29 mouse cellular contexts compared by ENCODE assay signal in genomic region chr10:21259649-21260048, GRCm38 (mm10). TPM values are rescaled to one million over a fixed set of nuclear protein-coding genes. Genes with fewer than 3 reads are reported as not detected.
DNase-seq lines count a peak whose midpoint lies in the region; ATAC-seq lines count a peak whose summit lies in the region.
"Had no signal": no experiment of that assay in that cellular context is flagged by ENCODE, and none has a peak within 500 bp of the region (broad histone marks: within the 10 kb centered on the region; RNA-seq: fewer than 3 reads in every experiment).

No protein-coding gene starts in this region.

- no peaks in the 10 kb centered on the region for H3K27me3 ChIP-seq in liver, embryonic 11.5 days (replicated peaks; ENCODE audit: control insufficient read depth, insufficient read depth, low read length)
- no peaks in the 10 kb centered on the region for H3K27me3 ChIP-seq in liver, embryonic 16.5 days (ENCODE audit: control insufficient read depth, insufficient read depth, low read depth, low read length)
- H3K27me3 ChIP-seq: embryonic facial prominence, embryonic 12.5 days; forebrain, embryonic 12.5 days; heart, embryonic 12.5 days; neural tube, embryonic 12.5 days had no signal

- peaks cover 9% of the 10 kb centered on the region; the same call in 1 of the 2 replicates for H3K4me1 ChIP-seq in liver, embryonic 11.5 days (replicated peaks; ENCODE audit: control insufficient read depth, insufficient read depth, low read length)
- H3K4me1 ChIP-seq in liver, embryonic 16.5 days (ENCODE audit: control insufficient read depth, low read depth, low read length) = peaks cover 29% of the 10 kb centered on the region
- H3K4me1 ChIP-seq: embryonic facial prominence, embryonic 12.5 days; forebrain, embryonic 12.5 days; heart, embryonic 12.5 days; neural tube, embryonic 12.5 days had no signal

- 0 out of 2 replicates have a peak overlapping the region, but pooled peaks have one; percentile 34 for H3K9ac ChIP-seq in liver, embryonic 11.5 days (ENCODE audit: low read depth, low read length)
- no peak overlapping the region for H3K9ac ChIP-seq in liver, embryonic 16.5 days (ENCODE audit: low read depth, low read length)
- H3K9ac ChIP-seq: embryonic facial prominence, embryonic 12.5 days; forebrain, embryonic 12.5 days; forebrain, postnatal 0 days; heart, embryonic 12.5 days; hindbrain, embryonic 14.5 days; neural tube, embryonic 12.5 days had no signal

- H3K4me2 ChIP-seq in liver, embryonic 11.5 days = no peak overlapping the region
- no peak overlapping the region for H3K4me2 ChIP-seq in liver, embryonic 16.5 days (ENCODE audit: low read depth, low read length)
- H3K4me2 ChIP-seq: embryonic facial prominence, embryonic 12.5 days; forebrain, embryonic 12.5 days; heart, embryonic 12.5 days; hindbrain, embryonic 14.5 days; midbrain, embryonic 11.5 days; neural tube, embryonic 12.5 days had no signal

- H3K4me3 ChIP-seq in liver, embryonic 11.5 days (ENCODE audit: low read depth, low read length) = no peak overlapping the region
- no peak overlapping the region for H3K4me3 ChIP-seq in liver, embryonic 16.5 days (ENCODE audit: low read depth, low read length)
- H3K4me3 ChIP-seq: embryonic facial prominence, embryonic 12.5 days; forebrain, embryonic 12.5 days; heart, adult 2 months; heart, embryonic 12.5 days; myocyte; neural tube, embryonic 12.5 days had no signal

- peak overlapping the region; percentile 63 for H3K27ac ChIP-seq in liver, embryonic 11.5 days (ENCODE audit: low read depth, low read length)
- peak overlapping the region; percentile 82 for H3K27ac ChIP-seq in liver, embryonic 16.5 days (ENCODE audit: low read length)
- H3K27ac ChIP-seq: embryonic facial prominence, embryonic 12.5 days; forebrain, embryonic 12.5 days; heart, adult 2 months; hindbrain, embryonic 14.5 days; neural tube, embryonic 12.5 days had no signal

- H3K36me3 ChIP-seq in liver, embryonic 11.5 days (ENCODE audit: control insufficient read depth, insufficient read depth, low read length) = no peaks in the 10 kb centered on the region
- no peaks in the 10 kb centered on the region for H3K36me3 ChIP-seq in liver, embryonic 16.5 days (ENCODE audit: control insufficient read depth, insufficient read depth)
- H3K36me3 ChIP-seq: embryonic facial prominence, embryonic 12.5 days; forebrain, embryonic 12.5 days; heart, embryonic 12.5 days; neural tube, embryonic 12.5 days had no signal

- 56% methylated on average over 2 of the region's 2 CpGs for WGBS in liver, embryonic 11.5 days
- WGBS in liver, embryonic 16.5 days (ENCODE audit: insufficient replicate concordance) = 17% methylated on average over 2 of the region's 2 CpGs

- H3K9me3 ChIP-seq in liver, embryonic 11.5 days (ENCODE audit: control insufficient read depth, low read length) = no peaks in the 10 kb centered on the region
- H3K9me3 ChIP-seq in liver, embryonic 16.5 days (replicated peaks; ENCODE audit: control insufficient read depth, low read length) = no peaks in the 10 kb centered on the region
- H3K9me3 ChIP-seq: embryonic facial prominence, embryonic 12.5 days; forebrain, embryonic 12.5 days; heart, embryonic 12.5 days; neural tube, embryonic 12.5 days had no signal

- ATAC-seq in common myeloid progenitor, adult 5-6 weeks (replicated peaks; ENCODE audit: low read depth, poor library complexity, severe bottlenecking) = peak; percentile 50; the same call in 1 of the 2 replicates
- peak; percentile 87 for ATAC-seq in liver, embryonic 11.5 days (replicated peaks; ENCODE audit: low FRiP score)
- peak; percentile 86 for ATAC-seq in liver, embryonic 16.5 days (ENCODE audit: low read depth)
- ATAC-seq: activated CD4-positive, CD25-positive, alpha-beta regulatory T cell, adult 4 months; forebrain, postnatal 0 days; intestine, postnatal 0 days had no signal

- no peak for DNase-seq in liver, embryonic 11.5 days (ENCODE audit: low spot score)
- no peak for DNase-seq in thymus, postnatal 10 days (ENCODE audit: low spot score in 2 of 2)
- no peak for DNase-seq in urinary bladder, postnatal 36 days (ENCODE audit: low spot score in 2 of 2)
- DNase-seq in lung, adult 18-20 months = no peak
- no peak for DNase-seq in cerebellum, adult 11-12 months
- DNase-seq: adrenal gland, adult 2 months; cerebellum, adult 8-10 months; cerebellum, postnatal 36 days; embryo, embryonic 11 days; forebrain, postnatal 0 days; heart, adult 2 months; heart, postnatal 4 days; kidney, adult 9 months; kidney, postnatal 10 days; layer of hippocampus, adult 9-11 months; lung, adult 2 months; lung, postnatal 10 days; right cerebral cortex, adult 18-20 months had no signal

RNA-seq across cellular contexts. Expression of gene Hbs1l, which starts 36.1 kb away (rescaled TPM):
- 92.0 and 96.5 TPM in 2 replicates for total RNA-seq in common myeloid progenitor, adult 5-6 weeks (2017)
- 107 and 127 TPM in 2 replicates for polyA plus RNA-seq in liver, embryonic 11.5 days (2014; fragmentation: Nextera tagmentation; extraction: Ambion mirVana)
- polyA plus RNA-seq in liver, embryonic 16.5 days (2015; fragmentation: Nextera tagmentation; extraction: Ambion mirVana) = 58.7 and 63.2 TPM in 2 replicates
